8 mouse cellular contexts compared by ENCODE assay signal in genomic region chr7:73538424-73539079, GRCm38 (mm10). TPM values are rescaled to one million over a fixed set of nuclear protein-coding genes. Genes with fewer than 3 reads are reported as not detected.
A peak's percentile ranks its signal among the peaks of the same experiment; 100 is the strongest.
DNase-seq lines count a peak whose midpoint lies in the region; ATAC-seq and TF ChIP-seq lines count a peak whose summit lies in the region.

No protein-coding gene starts in this region.

- TF ChIP-seq POLR2A in embryonic fibroblast, embryonic 13.5 days (IDR thresholded peaks at IDR 0.05; ENCODE audit: low read depth, low read length) = no peak
- no peak for TF ChIP-seq POLR2A in olfactory bulb, adult 2 months (IDR thresholded peaks at IDR 0.05; ENCODE audit: insufficient read depth, low read depth, low read length)

- H3K9ac ChIP-seq in lung, embryonic 16.5 days (ENCODE audit: low read length) = peak overlapping the region; percentile 67
- peak overlapping the region; percentile 68 for H3K9ac ChIP-seq in limb, embryonic 12.5 days (replicated peaks)

- WGBS in lung, embryonic 16.5 days = 3% methylated on average over 4 of the region's 4 CpGs
- WGBS in limb, embryonic 12.5 days = 14% methylated on average over 4 of the region's 4 CpGs
- 3% methylated on average over 4 of the region's 4 CpGs for WGBS in olfactory bulb, adult 2 months

- peak overlapping the region; percentile 97 for H3K27ac ChIP-seq in lung, embryonic 16.5 days (ENCODE audit: low read length)
- H3K27ac ChIP-seq in embryonic fibroblast, embryonic 13.5 days (ENCODE audit: insufficient read depth, low read length) = peak overlapping the region; percentile 94
- peak overlapping the region; percentile 96 for H3K27ac ChIP-seq in limb, embryonic 12.5 days
- peak overlapping the region; percentile 83 for H3K27ac ChIP-seq in olfactory bulb, adult 2 months (ENCODE audit: insufficient read depth, low read depth, low read length)

- peak overlapping the region; percentile 52 for H3K4me3 ChIP-seq in lung, embryonic 16.5 days (ENCODE audit: low read length)
- H3K4me3 ChIP-seq in embryonic fibroblast, embryonic 13.5 days (ENCODE audit: insufficient read depth, low read length) = peak overlapping the region; percentile 58
- peak overlapping the region; percentile 45 for H3K4me3 ChIP-seq in limb, embryonic 12.5 days (replicated peaks)
- no peak overlapping the region for H3K4me3 ChIP-seq in olfactory bulb, adult 2 months (ENCODE audit: insufficient read depth, low read depth, low read length)

- peak overlapping the region; percentile 69 for H3K4me2 ChIP-seq in lung, embryonic 16.5 days (ENCODE audit: low read depth, low read length)
- peak overlapping the region; percentile 55 for H3K4me2 ChIP-seq in limb, embryonic 12.5 days

- peaks cover 26% of the 10 kb centered on the region for H3K4me1 ChIP-seq in lung, embryonic 16.5 days (replicated peaks; ENCODE audit: control insufficient read depth, insufficient read depth, low read length)
- H3K4me1 ChIP-seq in embryonic fibroblast, embryonic 13.5 days (ENCODE audit: control insufficient read depth, insufficient read depth, low read length) = peaks cover 13% of the 10 kb centered on the region
- H3K4me1 ChIP-seq in limb, embryonic 12.5 days (replicated peaks) = peaks cover 27% of the 10 kb centered on the region
- H3K4me1 ChIP-seq in olfactory bulb, adult 2 months (ENCODE audit: control insufficient read depth, insufficient read depth, low read length) = no peaks in the 10 kb centered on the region; the same call in 1 of the 2 replicates

- H3K36me3 ChIP-seq in lung, embryonic 16.5 days (ENCODE audit: control insufficient read depth, insufficient read depth, low read length) = peaks cover 5% of the 10 kb centered on the region
- H3K36me3 ChIP-seq in limb, embryonic 12.5 days = peaks cover 20% of the 10 kb centered on the region

- DNase-seq in lung, postnatal 10 days = no peak
- no peak for DNase-seq in retina, postnatal 1 day
- DNase-seq in spleen, postnatal 14 days (ENCODE audit: low spot score in 2 of 2) = no peak
- DNase-seq in ovary, adult 18-20 months (ENCODE audit: low spot score) = no peak

- ATAC-seq in lung, embryonic 16.5 days (ENCODE audit: low read depth) = no peak
- no peak for ATAC-seq in limb, embryonic 12.5 days (ENCODE audit: insufficient number of reproducible peaks, insufficient read depth, low FRiP score, low TSS enrichment, low read depth)

- no peaks in the 10 kb centered on the region for H3K27me3 ChIP-seq in lung, embryonic 16.5 days (ENCODE audit: control insufficient read depth, insufficient read depth, low read depth, low read length)
- H3K27me3 ChIP-seq in limb, embryonic 12.5 days = no peaks in the 10 kb centered on the region

- TF ChIP-seq CTCF in embryonic fibroblast, embryonic 13.5 days (IDR thresholded peaks at IDR 0.05; ENCODE audit: borderline replicate concordance, insufficient read depth, low read length) = no peak
- TF ChIP-seq CTCF in olfactory bulb, adult 2 months (IDR thresholded peaks at IDR 0.05; ENCODE audit: insufficient read depth, low read depth, low read length) = no peak

- H3K9me3 ChIP-seq in lung, embryonic 16.5 days (ENCODE audit: control insufficient read depth, low read length) = no peaks in the 10 kb centered on the region
- H3K9me3 ChIP-seq in limb, embryonic 12.5 days = no peaks in the 10 kb centered on the region

RNA-seq across cellular contexts. Expression of gene Chd2, which starts 3.1 kb away (rescaled TPM):
- 53.7 and 58.9 TPM in 2 replicates for polyA plus RNA-seq in lung, embryonic 16.5 days (2015; fragmentation: Nextera tagmentation; extraction: Ambion mirVana)
- 45.2 and 51.4 TPM in 2 replicates for polyA plus RNA-seq in embryonic fibroblast, embryonic 13.5 days (2011; ENCODE audit: insufficient read length, low read depth, missing spikeins)
- 66.8 and 70.3 TPM in 2 replicates for polyA plus RNA-seq in limb, embryonic 12.5 days (2016; fragmentation: Nextera tagmentation; extraction: Ambion mirVana)
- polyA plus RNA-seq in olfactory bulb, adult 2 months (2012; ENCODE audit: insufficient read depth, insufficient read length, low replicate concordance, missing spikeins) = 211 and 544 TPM in 2 replicates
